Mouse (Mus musculus) stomach, postnatal 0 days (tissue): Measurements from ENCODE around the gene Hs6st1.

Experiments used
- CTCF ChIP-seq: IDR thresholded peaks from 2 replicates; pipeline ENCODE4 v1.5.1; 2016; ENCODE audit warnings: antibody characterized with exemption, low read depth, mild to moderate bottlenecking, moderate library complexity
- EP300 ChIP-seq: optimal IDR thresholded peaks from 2 replicates; pipeline ENCODE3; 2016; ENCODE audit warnings: antibody characterized with exemption

DNA sequence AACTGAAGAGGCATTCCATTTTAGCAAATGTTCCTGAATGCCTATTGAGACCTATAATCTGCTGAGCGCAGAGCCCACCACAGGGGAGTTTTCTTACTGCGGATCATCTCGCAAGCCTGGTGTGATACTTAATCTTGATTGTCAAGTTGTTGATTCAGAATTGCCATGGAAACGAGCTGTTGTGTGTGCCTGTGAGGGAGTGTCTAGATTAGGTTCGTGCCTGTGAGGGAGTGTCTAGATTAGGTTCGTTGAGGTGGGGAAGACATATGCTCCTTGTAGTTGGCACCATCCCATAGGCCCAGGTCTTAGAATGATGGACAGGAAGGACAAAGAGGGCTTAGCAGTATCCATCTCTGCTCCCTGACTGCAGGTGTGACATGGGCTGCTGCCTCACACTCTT, 23.0 kb downstream of the Hs6st1 start:
- TF ChIP-seq CTCF (no peak), EP300 (no peak)
